Mouse (Mus musculus): ENCODE results near the gene Serpind1. TPM values are rescaled to one million over a fixed set of nuclear protein-coding genes. Genes with fewer than 3 reads are reported as not detected.

Serpind1 gene
- polyA plus RNA-seq (2017; shearing (Covaris generic)) = under 1 TPM; 0.16 to 0.26 TPM

GRCm38 (mm10) chr16:17331116-17331515 is at the start of gene Serpind1:
Gene Serpind1 (plus strand): TSS chr16:17331371.

Other genes starting within 250 kb of the Serpind1 start
- 100 to 1,000 TPM; 211 to 228 TPM for gene Ppil2, start 220.1 kb upstream of the Serpind1 start, polyA plus RNA-seq (2017; shearing (Covaris generic))
- gene 2610318N02Rik, start 206.2 kb upstream of the Serpind1 start, polyA plus RNA-seq (2017; shearing (Covaris generic)) = 1 to 10 TPM; 6.4 to 6.7 TPM
- gene Sdf2l1, start 199.0 kb upstream of the Serpind1 start, polyA plus RNA-seq (2017; shearing (Covaris generic)) = 10 to 100 TPM; 31.0 to 51.1 TPM
- gene Ydjc, start 186.8 kb upstream of the Serpind1 start, polyA plus RNA-seq (2017; shearing (Covaris generic)) = 10 to 100 TPM; 13.1 to 17.1 TPM
- 1 to 10 TPM in 1 of 2 experiments, under 1 TPM in 1; 0.60 to 1.8 TPM for gene Ccdc116, start 184.1 kb upstream of the Serpind1 start, polyA plus RNA-seq (2017; shearing (Covaris generic))
- gene Ube2l3, start 128.7 kb upstream of the Serpind1 start, polyA plus RNA-seq (2017; shearing (Covaris generic)) = 100 to 1,000 TPM; 362 TPM
- gene Rimbp3, start 122.8 kb upstream of the Serpind1 start, polyA plus RNA-seq (2017; shearing (Covaris generic)) = under 1 TPM; 0.04 to 0.18 TPM
- gene Hic2, start 97.8 kb upstream of the Serpind1 start, polyA plus RNA-seq (2017; shearing (Covaris generic)) = 1 to 10 TPM; 1.3 to 1.9 TPM
- 100 to 1,000 TPM; 102 to 147 TPM for gene Tmem191c, start 55.3 kb upstream of the Serpind1 start, polyA plus RNA-seq (2017; shearing (Covaris generic))
- 10 to 100 TPM; 19.2 to 20.7 TPM for gene Snap29, start 74.6 kb downstream of the Serpind1 start, polyA plus RNA-seq (2017; shearing (Covaris generic))
- 10 to 100 TPM; 50.3 to 57.9 TPM for gene Pi4ka, start 74.9 kb downstream of the Serpind1 start, polyA plus RNA-seq (2017; shearing (Covaris generic))
- gene Crkl, start 120.6 kb downstream of the Serpind1 start, polyA plus RNA-seq (2017; shearing (Covaris generic)) = 10 to 100 TPM; 55.7 to 70.5 TPM
- under 1 TPM in 1 of 2 experiments, not detected in 1; 0.20 TPM for gene Aifm3, start 158.2 kb downstream of the Serpind1 start, polyA plus RNA-seq (2017; shearing (Covaris generic))
- 10 to 100 TPM; 39.4 to 49.2 TPM for gene Lztr1, start 177.3 kb downstream of the Serpind1 start, polyA plus RNA-seq (2017; shearing (Covaris generic))
- 10 to 100 TPM; 65.5 to 75.9 TPM for gene Thap7, start 199.8 kb downstream of the Serpind1 start, polyA plus RNA-seq (2017; shearing (Covaris generic))
- gene Lrrc74b, start 229.9 kb downstream of the Serpind1 start, polyA plus RNA-seq (2017; shearing (Covaris generic)) = under 1 TPM in 1 of 2 experiments, not detected in 1; 0.47 TPM
- not detected for gene P2rx6, start 230.5 kb downstream of the Serpind1 start, polyA plus RNA-seq (2017; shearing (Covaris generic))